Mouse (Mus musculus) megakaryocyte, embryonic 14.5 days (primary cell): ENCODE measurements around the gene Cd200r1.

Source experiments
- FLI1 ChIP-seq: IDR thresholded peaks from 2 replicates; pipeline ENCODE4 v1.6.1; 2012; ENCODE audit warnings: low read length, inconsistent platforms, mixed read lengths
- GATA1 ChIP-seq: IDR thresholded peaks from 3 replicates; pipeline ENCODE4 v1.6.1; 2012; ENCODE audit warnings: mixed read lengths, low read length, inconsistent platforms, borderline replicate concordance

- TF ChIP-seq GATA1 (no peak), FLI1 (no peak)
These were observed 20.1 kb upstream of the Cd200r1 start for GRCm38 (mm10) chr16:44745471-44745865.
